Mouse (Mus musculus) lung, embryonic 15.5 days (tissue): ENCODE results near the gene Chrm3. TPM values are rescaled to one million over a fixed set of nuclear protein-coding genes. Genes with fewer than 3 reads are reported as not detected.
A peak's percentile ranks its signal among the peaks of the same experiment; 100 is the strongest.

Experiments used
- ATAC-seq: fragments of 200-750 bp; cut with Nextera tagmentation; 2 replicates; pipeline ENCODE4 v1.8.0; 2017; ENCODE audit warnings: moderate number of reproducible peaks, borderline replicate concordance; ENCODE audit not compliant: low FRiP score, low TSS enrichment; ENCODE audit errors: extremely low read depth
- H3K27ac ChIP-seq: fragments of 300-500 bp; sonication (generic); 2 replicates; pipeline ENCODE4 v1.5.1; 2015; ENCODE audit warnings: moderate library complexity, mild to moderate bottlenecking, inconsistent platforms
- H3K27me3 ChIP-seq: fragments of 300-500 bp; sonication (generic); 2 replicates; pipeline ENCODE4 v1.6.1; 2015; ENCODE audit warnings: inconsistent platforms
- H3K36me3 ChIP-seq: fragments of 300-500 bp; sonication (generic); 2 replicates; pipeline ENCODE4 v1.6.1; 2015; ENCODE audit warnings: inconsistent platforms
- H3K4me1 ChIP-seq: fragments of 300-500 bp; sonication (generic); 2 replicates; pipeline ENCODE4 v1.6.1; 2015; ENCODE audit warnings: inconsistent platforms
- H3K4me2 ChIP-seq: fragments of 300-500 bp; sonication (generic); 2 replicates; pipeline ENCODE4 v1.6.1; 2015; ENCODE audit warnings: inconsistent platforms, mild to moderate bottlenecking, moderate library complexity
- H3K4me3 ChIP-seq: fragments of 300-500 bp; sonication (generic); 2 replicates; pipeline ENCODE4 v1.5.1; 2015; ENCODE audit warnings: mild to moderate bottlenecking, inconsistent platforms
- H3K9ac ChIP-seq: fragments of 300-500 bp; sonication (generic); 2 replicates; pipeline ENCODE4 v1.6.1; 2015; ENCODE audit warnings: inconsistent platforms
- H3K9me3 ChIP-seq: fragments of 300-500 bp; sonication (generic); 2 replicates; pipeline ENCODE4 v1.6.1; 2016; ENCODE audit warnings: inconsistent platforms
- WGBS: fragments of 180-500 bp; shearing (Covaris S2); methylation state at CpG from one replicate; pipeline ENCODE4 v1.1.7; 2015; 5-methylcytosine and 5-hydroxymethylcytosine counted together
- polyA plus RNA-seq: library from polyadenylated mRNA; unstranded; fragments of >200 nt; fragmentation: Nextera tagmentation; extraction: Ambion mirVana; gene quantifications from 2 replicates; pipeline ENCODE4 v1.2.1, GENCODE M21; 2015

Chrm3 gene
- polyA plus RNA-seq, 1 experiment from 2014 or later, result 0.55 TPM

- no peaks in the 10 kb centered on the region for H3K27me3 ChIP-seq
- 70% methylated on average over 2 of the region's 2 CpGs for whole genome bisulfite sequencing
- no peaks in the 10 kb centered on the region for H3K9me3 ChIP-seq
- no peaks in the 10 kb centered on the region for H3K36me3 ChIP-seq
- ATAC-seq, result no peak
- H3K4me3 ChIP-seq, result no peak overlapping the region
- H3K27ac ChIP-seq, result no peak overlapping the region
- no peak overlapping the region for H3K4me2 ChIP-seq
- no peak overlapping the region for H3K9ac ChIP-seq
- no peaks in the 10 kb centered on the region for H3K4me1 ChIP-seq
These were observed 65.5 kb downstream of the Chrm3 start for GRCm38 (mm10) chr13:10295160-10295559.

GRCm38 (mm10) chr13:10284331-10284730 lies 76.3 kb downstream of the Chrm3 start:
- ATAC-seq, result no peak
- Histone ChIP-seq H3K27me3 (no peaks in the 10 kb centered on the region), H3K9me3 (no peaks in the 10 kb centered on the region), H3K4me1 (no peaks in the 10 kb centered on the region), H3K4me2 (no peak overlapping the region), H3K9ac (no peak overlapping the region), H3K36me3 (no peaks in the 10 kb centered on the region), H3K27ac (no peak overlapping the region), H3K4me3 (no peak overlapping the region)
- 40% methylated on average over 4 of the region's 4 CpGs for WGBS

- H3K9ac ChIP-seq, result no peak overlapping the region
- no peak for ATAC-seq
- H3K4me1 ChIP-seq, result no peaks in the 10 kb centered on the region
- no peaks in the 10 kb centered on the region for H3K27me3 ChIP-seq
- H3K27ac ChIP-seq, result no peak overlapping the region
- H3K9me3 ChIP-seq, result no peaks in the 10 kb centered on the region
- H3K4me3 ChIP-seq, result no peak overlapping the region
- 67% methylated on average over 1 of the region's 1 CpGs for whole genome bisulfite sequencing
- no peak overlapping the region for H3K4me2 ChIP-seq
- no peaks in the 10 kb centered on the region for H3K36me3 ChIP-seq
These were observed 85.7 kb downstream of the Chrm3 start for GRCm38 (mm10) chr13:10274907-10275306.

GRCm38 (mm10) chr13:10263784-10264183 lies 96.9 kb downstream of the Chrm3 start:
- Histone ChIP-seq H3K27me3 (no peaks in the 10 kb centered on the region), H3K27ac (no peak overlapping the region), H3K4me3 (no peak overlapping the region), H3K4me1 (no peaks in the 10 kb centered on the region), H3K9me3 (no peaks in the 10 kb centered on the region), H3K36me3 (no peaks in the 10 kb centered on the region), H3K9ac (no peak overlapping the region), H3K4me2 (no peak overlapping the region)
- WGBS, result 76% methylated on average over 3 of the region's 3 CpGs
- ATAC-seq, result no peak

- ATAC-seq, result no peak
- Histone ChIP-seq H3K4me3 (no peak overlapping the region), H3K9ac (no peak overlapping the region), H3K4me1 (no peaks in the 10 kb centered on the region), H3K9me3 (no peaks in the 10 kb centered on the region), H3K4me2 (no peak overlapping the region), H3K36me3 (no peaks in the 10 kb centered on the region), H3K27me3 (no peaks in the 10 kb centered on the region), H3K27ac (no peak overlapping the region)
These were observed 107.6 kb downstream of the Chrm3 start for GRCm38 (mm10) chr13:10253049-10253448.

GRCm38 (mm10) chr13:10251499-10252179 lies 109.0 kb downstream of the Chrm3 start:
- H3K36me3 ChIP-seq, result no peaks in the 10 kb centered on the region
- no peak overlapping the region for H3K4me3 ChIP-seq
- 64% methylated on average over 5 of the region's 5 CpGs for WGBS
- H3K4me2 ChIP-seq, result no peak overlapping the region
- no peaks in the 10 kb centered on the region for H3K4me1 ChIP-seq
- H3K27me3 ChIP-seq, result no peaks in the 10 kb centered on the region
- H3K9me3 ChIP-seq, result no peaks in the 10 kb centered on the region
- no peak for ATAC-seq
- no peak overlapping the region for H3K27ac ChIP-seq
- H3K9ac ChIP-seq, result no peak overlapping the region

- whole genome bisulfite sequencing, result 6% methylated on average over 1 of the region's 1 CpGs
- Histone ChIP-seq H3K36me3 (no peaks in the 10 kb centered on the region), H3K4me2 (no peak overlapping the region), H3K9ac (no peak overlapping the region), H3K9me3 (no peaks in the 10 kb centered on the region), H3K27me3 (no peaks in the 10 kb centered on the region), H3K27ac (peak overlapping the region; percentile 55; the same call in 1 of the 2 replicates), H3K4me3 (no peak overlapping the region), H3K4me1 (no peaks in the 10 kb centered on the region)
- ATAC-seq, result peak; percentile 72; the same call in 1 of the 2 replicates
These were observed 116.2 kb downstream of the Chrm3 start for GRCm38 (mm10) chr13:10244243-10244998.

GRCm38 (mm10) chr13:10240238-10240637 lies 120.4 kb downstream of the Chrm3 start:
- no peaks in the 10 kb centered on the region for H3K36me3 ChIP-seq
- H3K9me3 ChIP-seq, result no peaks in the 10 kb centered on the region
- 65% methylated on average over 3 of the region's 3 CpGs for WGBS
- H3K27ac ChIP-seq, result no peak overlapping the region
- no peaks in the 10 kb centered on the region for H3K27me3 ChIP-seq
- no peak overlapping the region for H3K4me3 ChIP-seq
- H3K4me2 ChIP-seq, result no peak overlapping the region
- ATAC-seq, result no peak
- no peaks in the 10 kb centered on the region for H3K4me1 ChIP-seq
- no peak overlapping the region for H3K9ac ChIP-seq

GRCm38 (mm10) chr13:10239825-10240224 lies 120.8 kb downstream of the Chrm3 start:
- H3K4me3 ChIP-seq, result no peak overlapping the region
- H3K27me3 ChIP-seq, result no peaks in the 10 kb centered on the region
- H3K4me1 ChIP-seq, result no peaks in the 10 kb centered on the region
- no peaks in the 10 kb centered on the region for H3K36me3 ChIP-seq
- no peak overlapping the region for H3K4me2 ChIP-seq
- no peak overlapping the region for H3K9ac ChIP-seq
- ATAC-seq, result no peak
- no peaks in the 10 kb centered on the region for H3K9me3 ChIP-seq
- H3K27ac ChIP-seq, result no peak overlapping the region
- WGBS, result 45% methylated on average over 4 of the region's 4 CpGs

GRCm38 (mm10) chr13:10237616-10238015 lies 123.0 kb downstream of the Chrm3 start:
- Histone ChIP-seq H3K4me2 (no peak overlapping the region), H3K4me1 (no peaks in the 10 kb centered on the region), H3K4me3 (no peak overlapping the region), H3K36me3 (no peaks in the 10 kb centered on the region), H3K27ac (no peak overlapping the region), H3K9me3 (no peaks in the 10 kb centered on the region), H3K9ac (no peak overlapping the region), H3K27me3 (no peaks in the 10 kb centered on the region)
- WGBS, result 48% methylated on average over 2 of the region's 2 CpGs
- ATAC-seq, result no peak

GRCm38 (mm10) chr13:10236279-10236678 lies 124.4 kb downstream of the Chrm3 start:
- no peaks in the 10 kb centered on the region for H3K4me1 ChIP-seq
- no peak overlapping the region for H3K4me3 ChIP-seq
- ATAC-seq, result no peak
- no peaks in the 10 kb centered on the region for H3K36me3 ChIP-seq
- 83% methylated on average over 4 of the region's 4 CpGs for WGBS
- H3K4me2 ChIP-seq, result no peak overlapping the region
- no peak overlapping the region for H3K27ac ChIP-seq
- H3K27me3 ChIP-seq, result no peaks in the 10 kb centered on the region
- no peaks in the 10 kb centered on the region for H3K9me3 ChIP-seq
- H3K9ac ChIP-seq, result no peak overlapping the region

- Histone ChIP-seq H3K27ac (no peak overlapping the region), H3K36me3 (no peaks in the 10 kb centered on the region), H3K9me3 (no peaks in the 10 kb centered on the region), H3K27me3 (no peaks in the 10 kb centered on the region), H3K4me2 (no peak overlapping the region), H3K9ac (no peak overlapping the region), H3K4me1 (no peaks in the 10 kb centered on the region), H3K4me3 (no peak overlapping the region)
- 75% methylated on average over 5 of the region's 5 CpGs for WGBS
- no peak for ATAC-seq
These were observed 125.1 kb downstream of the Chrm3 start for GRCm38 (mm10) chr13:10235391-10236169.
